Mouse (Mus musculus) brain, adult 10 weeks (tissue): ENCODE measurements around the gene Gpr39. TPM values are rescaled to one million over a fixed set of nuclear protein-coding genes. Genes with fewer than 3 reads are reported as not detected.

Source experiments
- polyA plus RNA-seq: library from polyadenylated mRNA; stranded (reverse); fragments of 350-450 nt; fragmentation: Illumina TruSeq; extraction: RNeasy Lipid Tissue Mini Kit (QIAGEN cat#74804); gene quantifications from one replicate; pipeline ENCODE4 v1.2.3, GENCODE M21; 2015; ENCODE audit warnings: low read depth, low replicate concordance

Gpr39 gene
- polyA plus RNA-seq = not detected

DNA sequence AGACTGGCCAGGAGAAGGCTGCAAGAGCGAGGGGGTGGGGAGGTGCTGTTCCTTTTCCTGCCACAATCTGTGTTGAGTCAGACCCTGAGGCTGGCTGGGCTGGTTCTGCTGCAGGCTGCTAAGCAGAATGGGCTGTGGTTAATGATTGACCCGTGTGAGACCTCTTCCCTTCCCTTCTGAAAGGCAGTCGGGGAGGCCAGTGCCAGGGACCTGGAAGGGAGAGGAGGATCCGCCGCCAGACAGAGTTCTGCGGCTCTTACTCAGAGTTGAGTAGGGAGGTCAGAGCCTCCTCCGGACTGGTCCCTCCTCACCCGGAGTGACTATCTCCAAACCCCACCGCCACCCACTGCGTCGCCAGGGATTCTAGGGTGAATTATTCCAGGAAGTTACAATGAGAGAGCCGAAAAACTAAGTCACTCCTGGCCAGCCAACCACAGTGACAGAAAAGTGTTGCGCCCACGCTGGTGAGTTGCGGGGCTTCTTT lies at the start of gene Gpr39:
Gene Gpr39 (plus strand): TSS at position 206 of the 484 bp plus-strand sequence.

DNA sequence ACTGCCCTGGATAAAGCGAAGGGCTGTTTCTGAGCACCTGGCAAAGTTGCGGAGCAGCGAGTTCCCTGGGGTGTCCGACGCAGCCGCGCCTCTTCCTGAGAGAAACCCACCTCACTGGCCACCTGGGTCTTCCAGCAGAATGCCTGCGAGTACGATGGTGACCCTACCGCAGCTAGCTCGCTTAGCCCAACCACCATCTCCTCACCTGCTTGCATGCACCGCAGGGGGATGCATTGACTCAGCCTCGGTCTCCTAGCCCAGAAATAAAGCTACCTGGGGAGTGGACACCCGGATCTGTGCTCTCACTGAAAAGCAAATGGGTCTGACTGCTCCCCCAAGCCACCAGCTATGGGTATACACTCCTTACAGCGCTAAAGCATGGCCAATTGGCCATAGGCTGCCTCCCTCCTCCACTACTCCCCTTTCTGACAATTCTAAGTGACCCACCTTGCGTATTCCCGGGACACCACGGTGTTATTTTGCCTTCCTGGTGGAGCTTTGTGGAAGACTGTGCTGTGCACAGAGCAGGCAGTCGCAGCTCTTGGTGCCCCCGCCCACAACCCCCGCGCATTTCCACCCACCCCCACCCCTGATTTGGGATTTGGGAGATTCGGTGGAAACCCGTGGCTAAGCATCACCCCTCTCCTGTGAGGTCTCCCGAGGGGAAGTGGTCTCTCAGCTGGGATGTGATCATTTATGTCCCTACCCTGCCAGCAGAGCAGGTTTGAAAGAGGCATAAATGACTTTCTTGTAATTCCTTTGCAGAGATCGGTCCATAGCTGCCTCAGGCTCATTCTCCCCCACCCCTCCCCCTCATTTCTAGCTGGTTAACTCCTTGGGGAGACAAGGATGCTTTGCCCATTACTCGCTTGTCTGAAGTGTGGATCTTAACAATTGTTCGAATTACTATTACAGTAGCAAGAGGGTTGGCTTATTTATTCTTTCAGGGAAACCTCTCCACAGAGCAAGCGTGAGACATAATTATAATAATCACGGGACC lies 236.1 kb downstream of the Gpr39 start, which contains the start of gene Lypd1:
Gene Lypd1 (minus strand): TSS at position 501 of the 1,000 bp plus-strand sequence.

Other genes starting within 250 kb of the Gpr39 start
- gene Actr3, start 241.3 kb upstream of the Gpr39 start, polyA plus RNA-seq = 224 TPM
- gene Slc35f5, start 116.4 kb upstream of the Gpr39 start, polyA plus RNA-seq = 26.7 TPM
- 99.9 TPM for gene Lypd1, start 236.1 kb downstream of the Gpr39 start, polyA plus RNA-seq